Mouse (Mus musculus): Measurements from ENCODE around the gene 2310022B05Rik. TPM values are rescaled to one million over a fixed set of nuclear protein-coding genes. Genes with fewer than 3 reads are reported as not detected.

The 2310022B05Rik gene
- total and polyA plus RNA-seq, 3 experiments, result 6.2 to 27.0 TPM; not detected in 1

GRCm38 (mm10) chr8:124617266-124617869, 45.8 kb downstream of the 2310022B05Rik start:
- Histone ChIP-seq H3K36me3 (ENCODE audit: control insufficient read depth in 1 of 2, insufficient read depth in 2 of 2, low read length in 2 of 2) (no peaks in the 10 kb centered on the region), H3K9ac (ENCODE audit: control insufficient read depth, low read depth, low read length, poor library complexity, severe bottlenecking) (no peak overlapping the region), H3K27ac (ENCODE audit: control insufficient read depth, low read depth, low read length) (no peak overlapping the region), H3K79me2 (ENCODE audit: control insufficient read depth, insufficient read depth, low read length, poor library complexity) (no peaks in the 10 kb centered on the region), H3K9me3 (replicated peaks; ENCODE audit: insufficient read depth, low read length) (no peaks in the 10 kb centered on the region), H3K4me1 (ENCODE audit: control insufficient read depth in 1 of 2, insufficient read depth in 2 of 2, low read length in 2 of 2) (no peaks in the 10 kb centered on the region), H3K4me3 (ENCODE audit: control insufficient read depth in 1 of 2, insufficient read depth in 1 of 2, low read depth in 2 of 2, low read length in 2 of 2) (no peak overlapping the region), H3K27me3 (ENCODE audit: control insufficient read depth in 1 of 2, insufficient read depth in 2 of 2, low read length in 2 of 2) (peaks cover 0 to 5% of the 10 kb centered on the region in 2 experiments; a peak in 2 of 4 replicates)
- TF ChIP-seq RCOR1 (IDR thresholded peaks at IDR 0.05; ENCODE audit: low read depth, low read length), result no peak
- no peak for TF ChIP-seq MAZ (IDR thresholded peaks at IDR 0.05; ENCODE audit: low read depth, low read length)
- no peak for TF ChIP-seq MAX (IDR thresholded peaks at IDR 0.05; ENCODE audit: low read length)
- TF ChIP-seq ZMIZ1 (IDR thresholded peaks at IDR 0.05; ENCODE audit: low read depth, low read length), result no peak
- TF ChIP-seq BHLHE40 (IDR thresholded peaks at IDR 0.05; ENCODE audit: borderline replicate concordance, low read depth, low read length), result no peak
- no peak for TF ChIP-seq USF2 (IDR thresholded peaks at IDR 0.05; ENCODE audit: borderline replicate concordance in 1 of 2, insufficient read depth in 1 of 2, low read depth in 1 of 2, low read length in 2 of 2)
- no peak for TF ChIP-seq POLR2AphosphoS5 (IDR thresholded peaks at IDR 0.05; ENCODE audit: borderline replicate concordance, low read depth, low read length)
- TF ChIP-seq MAFK (IDR thresholded peaks at IDR 0.05; ENCODE audit: borderline replicate concordance, low read depth, low read length), result no peak
- TF ChIP-seq SMC3 (IDR thresholded peaks at IDR 0.05; ENCODE audit: low read depth, low read length), result peak; percentile 87
- peak; percentile 83 to 93 (median 83) for TF ChIP-seq CTCF (IDR thresholded peaks at IDR 0.05 in 2 of 3, conservative IDR thresholded peaks at IDR 0.05 in 1 of 3; ENCODE audit: control insufficient read depth in 1 of 3, insufficient read depth in 1 of 3, low read depth in 2 of 3, low read length in 3 of 3, poor library complexity in 1 of 3, severe bottlenecking in 1 of 3)
- no peak for TF ChIP-seq JUND (IDR thresholded peaks at IDR 0.05; ENCODE audit: low read depth, low read length)
- TF ChIP-seq ZKSCAN1 (IDR thresholded peaks at IDR 0.05; ENCODE audit: low read depth, low read length), result no peak
- no peak for TF ChIP-seq HCFC1 (IDR thresholded peaks at IDR 0.05; ENCODE audit: low read depth, low read length)
- TF ChIP-seq MEF2A (IDR thresholded peaks at IDR 0.05; ENCODE audit: extremely low read depth, insufficient replicate concordance, low read depth, low read length, poor library complexity, severe bottlenecking), result no peak
- TF ChIP-seq MYB (IDR thresholded peaks at IDR 0.05; ENCODE audit: low read depth, low read length), result no peak
- no peak for TF ChIP-seq CHD1 (IDR thresholded peaks at IDR 0.05; ENCODE audit: low read depth, low read length)
- no peak for TF ChIP-seq TBP (IDR thresholded peaks at IDR 0.05; ENCODE audit: low read depth, low read length)
- no peak for TF ChIP-seq POLR2A (IDR thresholded peaks at IDR 0.05; ENCODE audit: control insufficient read depth in 1 of 2, insufficient read depth in 1 of 2, low read depth in 1 of 2, low read length in 2 of 2, poor library complexity in 1 of 2)
- no peak for TF ChIP-seq EP300 (IDR thresholded peaks at IDR 0.05; ENCODE audit: low read depth in 1 of 2, low read length in 2 of 2)
- no peak for TF ChIP-seq SIN3A (IDR thresholded peaks at IDR 0.05; ENCODE audit: low read length)
- TF ChIP-seq ZC3H11A (IDR thresholded peaks at IDR 0.05; ENCODE audit: low read depth, low read length), result peak; percentile 81
- TF ChIP-seq RAD21 (IDR thresholded peaks at IDR 0.05; ENCODE audit: low read depth, low read length), result peak; percentile 89
- TF ChIP-seq ZNF384 (IDR thresholded peaks at IDR 0.05; ENCODE audit: low read depth, low read length), result no peak
- no peak for TF ChIP-seq TAL1 (IDR thresholded peaks at IDR 0.05; ENCODE audit: low read length)
- TF ChIP-seq KAT2A (conservative IDR thresholded peaks at IDR 0.05; ENCODE audit: low read depth, low read length), result no peak
- TF ChIP-seq UBTF (IDR thresholded peaks at IDR 0.05; ENCODE audit: borderline replicate concordance, insufficient read depth, low read depth, low read length), result no peak
- no peak for TF ChIP-seq ETS1 (IDR thresholded peaks at IDR 0.05; ENCODE audit: low read depth, low read length)
- no peak for TF ChIP-seq TCF12 (IDR thresholded peaks at IDR 0.05; ENCODE audit: low read depth, low read length)
- no peak for TF ChIP-seq NELFE (IDR thresholded peaks at IDR 0.05; ENCODE audit: low read depth, low read length)
- no peak for TF ChIP-seq MYC (IDR thresholded peaks at IDR 0.05; ENCODE audit: low read depth, low read length)
- no peak for TF ChIP-seq E2F4 (IDR thresholded peaks at IDR 0.05; ENCODE audit: borderline replicate concordance, low read depth, low read length)
- no peak for TF ChIP-seq NRF1 (IDR thresholded peaks at IDR 0.05; ENCODE audit: insufficient read depth, low read depth, low read length, poor library complexity, severe bottlenecking)
- no peak for TF ChIP-seq GABPA (IDR thresholded peaks at IDR 0.05; ENCODE audit: low read depth, low read length)
- peak; percentile 50 for DNase-seq (ENCODE audit: low read depth, low spot score)

Data from MEL (cell line).